Mouse (Mus musculus) heart, adult 2 months (tissue): ENCODE results near the gene Prkcd. TPM values are rescaled to one million over a fixed set of nuclear protein-coding genes. Genes with fewer than 3 reads are reported as not detected.

Experiments used
- DNase-seq, 2 experiments: peaks; one replicate each; pipeline ENCODE4 v3.0.0; 2021
- H3K27ac ChIP-seq: fragments of 200-600 bp; 2 replicates; pipeline ENCODE4 v1.8.1; 2022
- H3K27me3 ChIP-seq: fragments of 200-500 bp; 2 replicates; pipeline ENCODE4 v1.6.1; 2012; ENCODE audit warnings: mild to moderate bottlenecking, low read length, inconsistent platforms, mixed read lengths; ENCODE audit not compliant: control insufficient read depth, insufficient read depth
- H3K36me3 ChIP-seq: fragments of 200-500 bp; 2 replicates; pipeline ENCODE4 v1.6.1; 2012; ENCODE audit warnings: low read length, inconsistent platforms; ENCODE audit not compliant: control insufficient read depth, insufficient read depth
- H3K4me1 ChIP-seq: fragments of 200-500 bp; 2 replicates; pipeline ENCODE4 v1.6.1; 2011; ENCODE audit warnings: low read length; ENCODE audit not compliant: control insufficient read depth, insufficient read depth
- H3K4me3 ChIP-seq: fragments of 200-600 bp; 2 replicates; pipeline ENCODE4 v1.8.1; 2022
- H3K79me2 ChIP-seq: fragments of 200-500 bp; replicated peaks from 2 replicates; pipeline ENCODE4 v1.6.1; 2012; ENCODE audit warnings: mild to moderate bottlenecking, inconsistent platforms, low read length, moderate library complexity, mixed read lengths; ENCODE audit not compliant: control insufficient read depth, insufficient read depth
- H3K9ac ChIP-seq: fragments of 200-500 bp; 2 replicates; pipeline ENCODE4 v1.6.1; 2012; ENCODE audit warnings: low read depth, mild to moderate bottlenecking, control low read depth, inconsistent platforms, low read length, mixed read lengths
- CTCF ChIP-seq: fragments of 200-600 bp; IDR thresholded peaks from 2 replicates; pipeline ENCODE4 v1.8.1; 2022; ENCODE audit warnings: antibody characterized with exemption, mild to moderate bottlenecking, moderate library complexity
- EP300 ChIP-seq: fragments of 200-500 bp; IDR thresholded peaks from 2 replicates; pipeline ENCODE4 v1.6.1; 2011; ENCODE audit warnings: low read depth, low read length, control low read depth; ENCODE audit not compliant: insufficient read depth
- POLR2A ChIP-seq: fragments of 200-500 bp; IDR thresholded peaks from 2 replicates; pipeline ENCODE4 v1.6.1; 2011; ENCODE audit warnings: mild to moderate bottlenecking, low read depth, low read length, control low read depth; ENCODE audit not compliant: insufficient read depth
- WGBS: fragments of 180-500 bp; shearing (Covaris S2); methylation state at CpG from one replicate; pipeline ENCODE4 v1.1.7; 2018; 5-methylcytosine and 5-hydroxymethylcytosine counted together
- intact Hi-C: fragments of 180-260 bp; cut with DNase I; formaldehyde crosslinking; loops from one replicate; pipeline ENCODE4 v1.15.1; 2025
- microRNA-seq, 2 experiments: library from miRNA; unstranded; fragments of <30 nt; microRNA quantifications; one replicate each; pipeline ENCODE4 v1.2.0; 2021
- polyA plus RNA-seq: library from polyadenylated mRNA; depleted of rRNA; stranded (reverse); fragments of >200 nt; gene quantifications from 2 replicates; pipeline ENCODE4 v1.2.3, GENCODE M21; 2012; rRNA removed
- total RNA-seq, 2 experiments: library from RNA; stranded (reverse); gene quantifications; 2 replicates each; pipeline ENCODE4 v1.2.3; 2021

Prkcd gene
- total and polyA plus RNA-seq, 3 experiments: 10.4 to 31.7 (median 12.6) TPM

DNA sequence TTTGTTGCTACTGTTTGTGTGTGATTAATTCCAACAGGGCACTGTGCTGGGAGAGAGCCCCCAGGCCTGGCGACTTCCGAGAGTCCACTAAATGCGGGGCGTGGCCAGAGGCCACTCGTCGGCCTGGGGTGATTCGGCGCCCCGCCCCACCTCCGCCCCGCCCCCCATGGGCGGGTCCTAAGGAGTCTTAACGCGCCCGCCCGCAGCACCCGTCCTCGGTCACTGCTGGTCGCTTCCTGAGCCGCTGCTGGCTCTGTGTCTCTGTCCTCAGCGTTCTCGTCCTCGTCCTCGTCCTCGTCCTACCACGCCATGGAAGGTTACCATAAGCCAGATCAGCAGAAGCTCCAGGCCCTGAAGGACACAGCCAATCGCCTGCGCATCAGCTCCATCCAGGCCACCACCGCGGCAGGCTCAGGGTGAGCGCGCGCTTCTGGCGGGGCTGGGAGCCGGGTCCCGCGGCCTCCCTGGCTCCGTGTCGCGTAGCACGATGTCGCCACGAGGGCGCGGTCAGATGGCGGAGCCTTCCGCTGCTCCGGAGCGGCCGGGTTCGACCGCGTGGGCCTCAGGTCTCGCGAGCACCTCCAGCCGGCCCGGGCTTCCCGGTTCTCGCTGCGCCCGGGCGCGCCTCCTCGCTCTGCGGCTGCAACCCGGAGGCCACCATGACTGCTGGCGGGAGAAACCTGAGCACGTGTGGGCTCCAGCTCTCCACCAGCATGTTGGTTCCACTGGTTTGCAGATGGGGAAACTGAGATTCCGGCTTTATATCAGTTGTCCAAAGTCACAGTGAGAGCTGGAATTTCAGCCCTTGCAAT, 76.8 kb downstream of the Prkcd start:
- H3K79me2 ChIP-seq: no peaks in the 10 kb centered on the region
- no peaks in the 10 kb centered on the region; the same call in 1 of the 2 replicates for H3K36me3 ChIP-seq
- peak overlapping the region; percentile 88 for H3K27ac ChIP-seq
- intact Hi-C loops: loop anchor here (2.0 to 5.0 kb wide), 3 partner anchors 24 to 104 kb away; partner anchors contain the start of gene Dcp1a
- H3K4me1 ChIP-seq: peaks cover 9% of the 10 kb centered on the region
- peak overlapping the region; percentile 58 for H3K4me3 ChIP-seq
- peak; percentile 96 to 97 for DNase-seq
- peak overlapping the region; percentile 86 for H3K9ac ChIP-seq
- no peak for TF ChIP-seq CTCF
- peak; percentile 97 for TF ChIP-seq POLR2A
- TF ChIP-seq EP300: 0 out of 2 replicates have a peak, but pooled peaks have one; percentile 4
- WGBS: under 1% methylated on average over 69 of the region's 69 CpGs
- no peaks in the 10 kb centered on the region for H3K27me3 ChIP-seq

- Histone ChIP-seq H3K27ac (peak within 1 kb of the TSS; percentile 88), H3K9ac (peak within 1 kb of the TSS; percentile 86), H3K27me3 (no peaks in the 10 kb centered on the region), H3K4me3 (peak within 1 kb of the TSS; percentile 58), H3K79me2 (no peaks in the 10 kb centered on the region), H3K4me1 (peaks cover 9% of the 10 kb centered on the region), H3K36me3 (no peaks in the 10 kb centered on the region; the same call in 1 of the 2 replicates)
- peak; percentile 78 to 88 for DNase-seq
- no peak for TF ChIP-seq EP300
- no peak for TF ChIP-seq CTCF
- TF ChIP-seq POLR2A: peak; percentile 60; the same call in 1 of the 2 replicates
- 32% methylated on average over 8 of the region's 8 CpGs for WGBS
- intact Hi-C loops: loop anchor here (2.0 to 5.0 kb wide), 3 partner anchors 25 to 105 kb away; partner anchors contain the start of gene Dcp1a
Observed at GRCm38 (mm10) chr14:30548131-30548720, 77.8 kb downstream of the Prkcd start, which contains the start of gene Tkt. Gene Tkt (plus strand): TSS chr14:30548359.

Small RNAs within 50 kb of the gene (microRNA-seq; reads per million reads assigned to microRNA genes)
- gene Mir3076: 3.4 to 3.9 reads per million in 2 experiments

Other genes starting within 250 kb of the Prkcd start
- gene Dcp1a, start 146.7 kb downstream of the Prkcd start, total RNA-seq: 10 to 100 TPM in 1 of 2 experiments, 1 to 10 TPM in 1; 9.8 to 10.8 TPM
- 15.4 and 16.0 TPM in 2 replicates for gene Dcp1a, start 146.7 kb downstream of the Prkcd start, polyA plus RNA-seq
- gene Cacna1d, start 134.8 kb downstream of the Prkcd start, total RNA-seq: 1 to 10 TPM; 1.3 to 2.1 TPM
- gene Cacna1d, start 134.8 kb downstream of the Prkcd start, polyA plus RNA-seq: 3.0 and 4.6 TPM in 2 replicates
- gene Tkt, start 77.9 kb downstream of the Prkcd start, total RNA-seq: 10 to 100 TPM; 30.7 to 32.8 TPM
- gene Tkt, start 77.9 kb downstream of the Prkcd start, polyA plus RNA-seq: 75.5 and 119 TPM in 2 replicates
- gene Rft1, start 28.1 kb upstream of the Prkcd start, total RNA-seq: 1 to 10 TPM; 6.1 to 8.1 TPM
- 8.8 and 13.0 TPM in 2 replicates for gene Rft1, start 28.1 kb upstream of the Prkcd start, polyA plus RNA-seq
- gene Sfmbt1, start 88.6 kb upstream of the Prkcd start, total RNA-seq: 10 to 100 TPM; 12.9 to 14.2 TPM
- 1.6 and 2.8 TPM in 2 replicates for gene Sfmbt1, start 88.6 kb upstream of the Prkcd start, polyA plus RNA-seq
- 1 to 10 TPM; 7.3 to 9.4 TPM for gene Tmem110, start 199.4 kb upstream of the Prkcd start, total RNA-seq
- gene Tmem110, start 199.4 kb upstream of the Prkcd start, polyA plus RNA-seq: 13.1 and 14.3 TPM in 2 replicates